ENCODE assay signal across 26 mouse cellular contexts in the genomic region with DNA sequence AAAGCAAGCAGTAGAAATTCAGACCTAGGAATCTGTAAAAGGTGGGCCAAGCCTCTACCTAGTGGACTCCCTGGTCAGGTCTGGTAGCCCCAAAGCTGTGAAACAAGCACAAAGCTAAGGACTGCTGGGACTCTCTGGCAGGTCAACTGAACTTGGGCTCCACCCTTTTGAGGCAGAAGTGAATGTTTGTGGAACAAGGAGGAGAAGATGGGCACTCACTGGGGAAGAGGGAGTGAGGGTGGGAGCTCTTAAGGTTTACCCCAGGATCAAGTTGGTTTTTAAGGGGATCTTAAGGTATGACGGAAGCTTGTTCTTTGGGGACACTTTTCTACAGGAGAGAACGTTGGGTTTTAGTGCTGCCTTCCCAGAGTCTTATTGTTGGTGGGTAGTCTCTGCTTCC. TPM values are rescaled to one million over a fixed set of nuclear protein-coding genes. Genes with fewer than 3 reads are reported as not detected.
DNase-seq lines count a peak whose midpoint lies in the region; ATAC-seq lines count a peak whose summit lies in the region.
"Had no signal": no experiment of that assay in that cellular context is flagged by ENCODE, and none has a peak within 500 bp of the region (broad histone marks: within the 10 kb centered on the region; RNA-seq: fewer than 3 reads in every experiment).

No protein-coding gene starts in this region.

- peaks cover 44% of the 10 kb centered on the region for H3K4me1 ChIP-seq in forebrain, embryonic 10.5 days
- H3K4me1 ChIP-seq in forebrain, embryonic 13.5 days, result peaks cover 18% of the 10 kb centered on the region
- peaks cover 11% of the 10 kb centered on the region for H3K4me1 ChIP-seq in heart, embryonic 10.5 days
- peaks cover 10% of the 10 kb centered on the region; the same call in 1 of the 2 replicates for H3K4me1 ChIP-seq in heart, embryonic 12.5 days (replicated peaks)
- H3K4me1 ChIP-seq in midbrain, embryonic 11.5 days (ENCODE audit: control insufficient read depth, insufficient read depth, low read length), result peaks cover 21% of the 10 kb centered on the region
- H3K4me1 ChIP-seq in midbrain, embryonic 14.5 days (ENCODE audit: control insufficient read depth, insufficient read depth, low read length), result peaks cover 12% of the 10 kb centered on the region

- no peak for ATAC-seq in forebrain, embryonic 13.5 days
- ATAC-seq in heart, embryonic 12.5 days (ENCODE audit: insufficient number of reproducible peaks, low FRiP score), result no peak
- no peak for ATAC-seq in midbrain, embryonic 11.5 days (ENCODE audit: low FRiP score)
- no peak for ATAC-seq in midbrain, embryonic 14.5 days (ENCODE audit: low FRiP score, low TSS enrichment)
- ATAC-seq: activated CD4-positive, CD25-positive, alpha-beta regulatory T cell, adult 4 months; CD4-positive, CD25-positive, alpha-beta regulatory T cell, adult 4 months; forebrain, embryonic 15.5 days; Patski had no signal

- no peak overlapping the region for H3K9ac ChIP-seq in forebrain, embryonic 13.5 days
- H3K9ac ChIP-seq in heart, embryonic 12.5 days, result no peak overlapping the region
- no peak overlapping the region for H3K9ac ChIP-seq in midbrain, embryonic 11.5 days (ENCODE audit: low read length)
- H3K9ac ChIP-seq in midbrain, embryonic 14.5 days (replicated peaks; ENCODE audit: low read length), result no peak overlapping the region
- H3K9ac ChIP-seq: embryonic facial prominence, embryonic 12.5 days; forebrain, embryonic 12.5 days; forebrain, embryonic 15.5 days had no signal

- no peak overlapping the region for H3K4me3 ChIP-seq in forebrain, embryonic 10.5 days
- no peak overlapping the region for H3K4me3 ChIP-seq in forebrain, embryonic 13.5 days
- H3K4me3 ChIP-seq in heart, embryonic 10.5 days, result no peak overlapping the region
- no peak overlapping the region for H3K4me3 ChIP-seq in heart, embryonic 12.5 days
- no peak overlapping the region for H3K4me3 ChIP-seq in midbrain, embryonic 11.5 days (ENCODE audit: low read depth, low read length)
- no peak overlapping the region for H3K4me3 ChIP-seq in midbrain, embryonic 14.5 days (replicated peaks; ENCODE audit: low read depth, low read length)
- H3K4me3 ChIP-seq: embryonic facial prominence, embryonic 10.5 days; embryonic facial prominence, embryonic 12.5 days; forebrain, embryonic 12.5 days; forebrain, embryonic 15.5 days had no signal

- H3K27ac ChIP-seq in forebrain, embryonic 10.5 days, result no peak overlapping the region
- no peak overlapping the region for H3K27ac ChIP-seq in forebrain, embryonic 13.5 days
- H3K27ac ChIP-seq in heart, embryonic 10.5 days, result no peak overlapping the region
- no peak overlapping the region for H3K27ac ChIP-seq in heart, embryonic 12.5 days (ENCODE audit: poor library complexity, severe bottlenecking)
- H3K27ac ChIP-seq in midbrain, embryonic 11.5 days (ENCODE audit: low read depth, low read length), result no peak overlapping the region
- H3K27ac ChIP-seq in midbrain, embryonic 14.5 days (replicated peaks; ENCODE audit: low read depth, low read length), result no peak overlapping the region
- H3K27ac ChIP-seq: embryonic facial prominence, embryonic 10.5 days; embryonic facial prominence, embryonic 12.5 days; forebrain, embryonic 12.5 days; forebrain, embryonic 15.5 days had no signal

- H3K36me3 ChIP-seq in forebrain, embryonic 10.5 days (replicated peaks), result no peaks in the 10 kb centered on the region
- H3K36me3 ChIP-seq in forebrain, embryonic 13.5 days (ENCODE audit: poor library complexity, severe bottlenecking), result no peaks in the 10 kb centered on the region
- no peaks in the 10 kb centered on the region for H3K36me3 ChIP-seq in heart, embryonic 10.5 days
- no peaks in the 10 kb centered on the region for H3K36me3 ChIP-seq in heart, embryonic 12.5 days
- H3K36me3 ChIP-seq in midbrain, embryonic 11.5 days (ENCODE audit: control insufficient read depth, insufficient read depth, low read length), result no peaks in the 10 kb centered on the region
- H3K36me3 ChIP-seq in midbrain, embryonic 14.5 days (ENCODE audit: control insufficient read depth, insufficient read depth, low read length), result no peaks in the 10 kb centered on the region
- H3K36me3 ChIP-seq: embryonic facial prominence, embryonic 10.5 days; embryonic facial prominence, embryonic 12.5 days; forebrain, embryonic 12.5 days; forebrain, embryonic 15.5 days; G1E had no signal

- peak; percentile 14 for DNase-seq in forebrain, embryonic 10.5 days (ENCODE audit: extremely low spot score, low spot score)
- peak; percentile 52 for DNase-seq in heart, embryonic 10.5 days (ENCODE audit: low spot score)
- DNase-seq in midbrain, embryonic 11.5 days (ENCODE audit: low spot score, missing footprints), result peak; percentile 83
- DNase-seq in midbrain, embryonic 14.5 days, result no peak
- DNase-seq in testis, postnatal 10 days (ENCODE audit: low spot score), result peak; percentile 12
- DNase-seq in testis, postnatal 14 days (ENCODE audit: low spot score), result no peak
- DNase-seq: adrenal gland, adult 8-10 months; adrenal gland, postnatal 14 days; adrenal gland, postnatal 36 days; B cell, adult 2 months; cerebellum, adult 11-12 months; cerebellum, adult 2 months; cerebellum, adult 9-10 months; cerebellum, postnatal 10 days; cerebellum, postnatal 25 days had no signal

- no peak overlapping the region for H3K4me2 ChIP-seq in forebrain, embryonic 13.5 days
- no peak overlapping the region for H3K4me2 ChIP-seq in heart, embryonic 12.5 days
- no peak overlapping the region for H3K4me2 ChIP-seq in midbrain, embryonic 11.5 days
- H3K4me2 ChIP-seq in midbrain, embryonic 14.5 days (ENCODE audit: low read length), result no peak overlapping the region
- H3K4me2 ChIP-seq: embryonic facial prominence, embryonic 12.5 days; forebrain, embryonic 12.5 days; forebrain, embryonic 15.5 days had no signal

- H3K27me3 ChIP-seq in forebrain, embryonic 10.5 days (ENCODE audit: poor library complexity, severe bottlenecking), result peaks cover 100% of the 10 kb centered on the region
- peaks cover 98% of the 10 kb centered on the region for H3K27me3 ChIP-seq in forebrain, embryonic 13.5 days
- peaks cover 90% of the 10 kb centered on the region for H3K27me3 ChIP-seq in heart, embryonic 10.5 days (ENCODE audit: insufficient read depth, poor library complexity, severe bottlenecking)
- peaks cover 70% of the 10 kb centered on the region for H3K27me3 ChIP-seq in heart, embryonic 12.5 days (replicated peaks)
- peaks cover 51% of the 10 kb centered on the region for H3K27me3 ChIP-seq in midbrain, embryonic 11.5 days (ENCODE audit: control insufficient read depth, insufficient read depth, low read length)
- H3K27me3 ChIP-seq in midbrain, embryonic 14.5 days (ENCODE audit: control insufficient read depth, insufficient read depth, low read length), result peaks cover 56% of the 10 kb centered on the region
- H3K27me3 ChIP-seq: CH12.LX had no signal

- H3K9me3 ChIP-seq in forebrain, embryonic 10.5 days, result no peaks in the 10 kb centered on the region
- H3K9me3 ChIP-seq in forebrain, embryonic 13.5 days (replicated peaks), result no peaks in the 10 kb centered on the region
- no peaks in the 10 kb centered on the region for H3K9me3 ChIP-seq in heart, embryonic 10.5 days
- no peaks in the 10 kb centered on the region for H3K9me3 ChIP-seq in heart, embryonic 12.5 days (replicated peaks)
- no peaks in the 10 kb centered on the region for H3K9me3 ChIP-seq in midbrain, embryonic 11.5 days (ENCODE audit: control insufficient read depth, low read length)
- H3K9me3 ChIP-seq in midbrain, embryonic 14.5 days (ENCODE audit: control insufficient read depth, low read length), result no peaks in the 10 kb centered on the region
- H3K9me3 ChIP-seq: embryonic facial prominence, embryonic 10.5 days; embryonic facial prominence, embryonic 12.5 days; forebrain, embryonic 12.5 days; forebrain, embryonic 15.5 days had no signal

- 8% methylated on average over 2 of the region's 2 CpGs for WGBS in forebrain, embryonic 10.5 days
- WGBS in forebrain, embryonic 13.5 days, result 16% methylated on average over 2 of the region's 2 CpGs
- 37% methylated on average over 2 of the region's 2 CpGs for WGBS in heart, embryonic 10.5 days
- 34% methylated on average over 2 of the region's 2 CpGs for WGBS in heart, embryonic 12.5 days
- WGBS in midbrain, embryonic 11.5 days, result 25% methylated on average over 2 of the region's 2 CpGs
- WGBS in midbrain, embryonic 14.5 days, result 27% methylated on average over 2 of the region's 2 CpGs

RNA-seq across cellular contexts. Expression of gene Irx1, which starts 3.1 kb away (rescaled TPM):
- polyA plus RNA-seq in forebrain, embryonic 10.5 days (2016; fragmentation: Nextera tagmentation; extraction: Ambion mirVana), result 0.31 and 0.40 TPM in 2 replicates
- polyA plus RNA-seq in forebrain, embryonic 13.5 days (2015; fragmentation: Nextera tagmentation; extraction: Ambion mirVana), result 0.38 and 0.50 TPM in 2 replicates
- polyA plus RNA-seq in heart, embryonic 10.5 days (2016; fragmentation: Nextera tagmentation; extraction: Ambion mirVana), result 1.7 and 1.9 TPM in 2 replicates
- polyA plus RNA-seq in heart, embryonic 12.5 days (2016; fragmentation: Nextera tagmentation; extraction: Ambion mirVana), result 2.7 and 3.1 TPM in 2 replicates
- polyA plus RNA-seq in midbrain, embryonic 11.5 days (2014; fragmentation: Nextera tagmentation; extraction: Ambion mirVana), result 6.5 and 6.7 TPM in 2 replicates
- 10.1 and 16.4 TPM in 2 replicates for polyA plus RNA-seq in midbrain, embryonic 14.5 days (2014; fragmentation: Nextera tagmentation; extraction: Ambion mirVana)
- polyA plus RNA-seq: activated CD4-positive, CD25-positive, alpha-beta regulatory T cell, adult 4 months; CD4-positive, CD25-positive, alpha-beta regulatory T cell, adult 4 months; G1E had no signal

Comparison
In these comparisons a context has a peak if more than half of its experiments do, and no peak if none do; other contexts are left out.
1. DNase-seq: peak in forebrain, embryonic 10.5 days (single experiment), heart, embryonic 10.5 days (single experiment), midbrain, embryonic 11.5 days (single experiment) and testis, postnatal 10 days (single experiment); none in midbrain, embryonic 14.5 days (single experiment) and testis, postnatal 14 days (single experiment).